Mouse (Mus musculus) CD8-positive naive resting alpha-beta T cell, adult 2 months (primary cell): Measurements from ENCODE around the gene Col27a1.

Experiments
- DNase-seq, 2 experiments: peaks; one replicate each; pipeline ENCODE4 v3.0.0; 2022; ENCODE audit warnings: low read depth in 2 of 2, low spot score in 2 of 2

The Col27a1 gene

GRCm38 (mm10) chr4:63258096-63258495 is 44.3 kb downstream of the Col27a1 start:
- DNase-seq, result no peak

- no peak for DNase-seq
Measured at GRCm38 (mm10) chr4:63259066-63259465, 45.3 kb downstream of the Col27a1 start.

GRCm38 (mm10) chr4:63260506-63260905 is 46.7 kb downstream of the Col27a1 start:
- DNase-seq, result no peak

- DNase-seq, result no peak
Measured at GRCm38 (mm10) chr4:63262941-63263340, 49.1 kb downstream of the Col27a1 start.

GRCm38 (mm10) chr4:63266276-63266675 is 52.5 kb downstream of the Col27a1 start:
- no peak for DNase-seq

- no peak for DNase-seq
Measured at GRCm38 (mm10) chr4:63267121-63267520, 53.3 kb downstream of the Col27a1 start.

- no peak for DNase-seq
Measured at GRCm38 (mm10) chr4:63267586-63267985, 53.8 kb downstream of the Col27a1 start.

GRCm38 (mm10) chr4:63268777-63269176 is 55.0 kb downstream of the Col27a1 start:
- no peak for DNase-seq

GRCm38 (mm10) chr4:63274516-63274915 is 60.7 kb downstream of the Col27a1 start:
- no peak for DNase-seq

- DNase-seq, result no peak
Measured at GRCm38 (mm10) chr4:63275251-63275650, 61.4 kb downstream of the Col27a1 start.

GRCm38 (mm10) chr4:63276571-63276970 is 62.8 kb downstream of the Col27a1 start:
- DNase-seq, result no peak

- no peak for DNase-seq
Measured at GRCm38 (mm10) chr4:63278821-63279220, 65.0 kb downstream of the Col27a1 start.

- DNase-seq, result no peak
Measured at GRCm38 (mm10) chr4:63281694-63282093, 67.9 kb downstream of the Col27a1 start.

GRCm38 (mm10) chr4:63283319-63283718 is 69.5 kb downstream of the Col27a1 start:
- no peak for DNase-seq

- DNase-seq, result no peak
Measured at GRCm38 (mm10) chr4:63286034-63286433, 72.2 kb downstream of the Col27a1 start.

GRCm38 (mm10) chr4:63288497-63288896 is 74.7 kb downstream of the Col27a1 start:
- no peak for DNase-seq

GRCm38 (mm10) chr4:63290081-63290480 is 76.3 kb downstream of the Col27a1 start:
- no peak for DNase-seq

- DNase-seq, result no peak
Measured at GRCm38 (mm10) chr4:63291075-63291474, 77.3 kb downstream of the Col27a1 start.

- no peak for DNase-seq
Measured at GRCm38 (mm10) chr4:63291658-63292057, 77.9 kb downstream of the Col27a1 start.

- no peak for DNase-seq
Measured at GRCm38 (mm10) chr4:63295641-63296040, 81.8 kb downstream of the Col27a1 start.

- no peak for DNase-seq
Measured at GRCm38 (mm10) chr4:63296263-63296662, 82.5 kb downstream of the Col27a1 start.

GRCm38 (mm10) chr4:63296876-63297275 is 83.1 kb downstream of the Col27a1 start:
- no peak for DNase-seq

- DNase-seq, result no peak
Measured at GRCm38 (mm10) chr4:63298191-63298590, 84.4 kb downstream of the Col27a1 start.

- no peak for DNase-seq
Measured at GRCm38 (mm10) chr4:63302641-63303040, 88.8 kb downstream of the Col27a1 start.
